Mouse (Mus musculus): ENCODE measurements around the gene Atat1. TPM values are rescaled to one million over a fixed set of nuclear protein-coding genes. Genes with fewer than 3 reads are reported as not detected.

The Atat1 gene
- polyA plus RNA-seq, 1 experiment from 2014 or later = 105 TPM

DNA sequence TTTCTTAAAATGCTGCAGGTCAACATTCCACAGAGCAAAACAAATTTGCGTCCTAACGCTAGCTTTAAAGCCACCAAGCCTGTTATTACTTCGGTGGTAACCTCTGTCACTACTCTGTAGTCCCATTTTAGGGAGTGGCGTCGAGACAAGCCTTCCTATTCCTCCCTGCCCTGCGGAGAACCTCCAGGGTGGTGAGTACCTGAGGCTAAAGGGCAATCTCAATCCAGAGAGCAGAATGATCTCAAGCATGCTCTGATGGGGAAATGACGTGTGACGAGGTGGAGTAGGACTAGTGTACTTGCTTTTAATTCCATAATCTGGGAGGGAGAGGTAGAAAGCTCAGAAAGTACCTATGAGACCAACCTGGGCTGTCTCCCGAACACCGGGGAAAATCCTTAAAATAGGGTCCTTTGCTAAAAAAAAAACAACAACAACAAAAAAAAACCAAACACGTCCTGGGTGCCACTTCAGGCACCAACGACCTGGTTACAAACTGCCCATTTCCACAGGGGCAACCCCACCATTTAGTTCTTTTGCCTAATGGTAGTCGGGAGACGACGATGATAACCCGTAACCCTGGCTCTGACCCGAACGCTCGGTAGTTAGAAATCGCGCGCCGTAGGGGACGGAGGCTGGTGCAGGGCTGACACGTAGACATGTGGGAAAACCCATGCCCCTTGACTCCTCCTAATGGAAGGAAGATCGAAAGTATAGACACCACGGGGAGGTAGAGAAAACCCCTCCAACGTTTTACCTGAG is 5.8 kb upstream of the Atat1 start:
- Histone ChIP-seq H3K4me3 (peak overlapping the region; percentile 83), H3K4me1 (peaks cover 26% of the 10 kb centered on the region), H3K9me3 (no peaks in the 10 kb centered on the region), H3K27me3 (ENCODE audit: poor library complexity, severe bottlenecking) (no peaks in the 10 kb centered on the region), H3K36me3 (replicated peaks) (peaks cover 62% of the 10 kb centered on the region), H3K27ac (peak overlapping the region; percentile 97)
- no peak for DNase-seq (ENCODE audit: extremely low spot score, low spot score)
- WGBS = 3% methylated on average over 28 of the region's 28 CpGs

DNA sequence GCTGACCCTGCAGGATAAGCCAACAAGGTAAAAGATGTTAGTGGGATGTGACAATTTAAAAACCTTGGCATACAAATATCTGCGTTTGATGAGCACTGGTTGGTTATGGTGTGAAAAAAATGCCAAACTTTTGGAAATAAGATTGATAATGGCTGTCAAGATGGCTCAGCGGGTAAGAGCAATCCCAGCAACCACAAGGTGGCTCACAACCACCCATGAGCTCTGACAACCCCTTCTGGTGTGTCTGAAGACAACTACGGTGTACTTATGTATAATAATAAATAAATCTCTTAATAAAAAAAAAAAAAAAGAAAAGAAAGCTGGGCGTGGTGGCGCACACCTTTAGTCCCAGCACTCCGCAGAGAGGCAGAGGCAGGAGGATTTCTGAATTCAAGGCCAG is 5.1 kb upstream of the Atat1 start:
- WGBS = 84% methylated on average over 6 of the region's 6 CpGs

DNA sequence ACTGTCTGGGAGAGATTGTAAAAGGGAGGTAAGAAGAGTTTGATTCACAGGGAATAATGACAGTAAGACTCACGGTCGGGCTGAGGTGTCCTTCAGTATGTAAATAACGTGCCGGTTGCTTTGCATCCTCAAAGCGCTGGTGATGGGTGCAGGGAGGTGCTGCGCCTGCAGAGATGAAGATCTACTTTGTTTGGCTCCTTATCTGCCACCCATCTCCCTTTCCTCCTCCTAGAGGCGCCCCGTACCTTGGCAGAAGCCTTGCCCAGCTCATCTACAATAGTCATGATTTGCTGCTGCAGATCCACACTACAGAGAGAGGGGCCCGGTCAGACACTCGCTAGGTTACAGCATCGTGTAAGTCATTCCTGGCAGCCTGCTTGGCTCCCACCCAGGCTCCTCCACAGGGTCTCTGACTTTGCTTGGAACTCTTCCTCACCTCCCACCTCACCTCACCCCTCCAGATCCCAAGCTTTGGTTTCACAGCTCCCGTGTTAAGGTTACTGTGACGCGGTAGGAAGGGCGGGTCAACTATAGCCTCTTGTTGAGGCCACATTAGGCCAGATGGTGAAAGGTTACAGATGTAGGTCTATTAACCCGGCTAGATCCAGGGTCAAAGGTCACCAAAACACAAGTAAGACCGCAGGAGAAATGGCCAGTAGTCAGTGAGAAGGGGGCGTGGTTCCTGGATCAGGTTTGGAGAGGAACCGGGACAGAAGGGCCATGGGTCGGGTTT is 523 bp downstream of the Atat1 start:
- Histone ChIP-seq H3K9me3 (no peaks in the 10 kb centered on the region), H3K36me3 (replicated peaks) (peaks cover 87% of the 10 kb centered on the region), H3K4me3 (peak overlapping the region; percentile 79), H3K4me1 (peaks cover 20% of the 10 kb centered on the region), H3K27ac (peak overlapping the region; percentile 90), H3K27me3 (ENCODE audit: poor library complexity, severe bottlenecking) (no peaks in the 10 kb centered on the region)
- no peak for DNase-seq (ENCODE audit: extremely low spot score, low spot score)
- WGBS = 34% methylated on average over 20 of the region's 20 CpGs

More for the DNA sequence above, 5.1 kb upstream of the Atat1 start:
- no peak for DNase-seq (ENCODE audit: extremely low spot score, low spot score)
- Histone ChIP-seq H3K36me3 (replicated peaks) (peaks cover 60% of the 10 kb centered on the region), H3K4me3 (peak overlapping the region; percentile 83), H3K4me1 (peaks cover 21% of the 10 kb centered on the region), H3K27ac (no peak overlapping the region), H3K9me3 (no peaks in the 10 kb centered on the region), H3K27me3 (ENCODE audit: poor library complexity, severe bottlenecking) (no peaks in the 10 kb centered on the region)

DNA sequence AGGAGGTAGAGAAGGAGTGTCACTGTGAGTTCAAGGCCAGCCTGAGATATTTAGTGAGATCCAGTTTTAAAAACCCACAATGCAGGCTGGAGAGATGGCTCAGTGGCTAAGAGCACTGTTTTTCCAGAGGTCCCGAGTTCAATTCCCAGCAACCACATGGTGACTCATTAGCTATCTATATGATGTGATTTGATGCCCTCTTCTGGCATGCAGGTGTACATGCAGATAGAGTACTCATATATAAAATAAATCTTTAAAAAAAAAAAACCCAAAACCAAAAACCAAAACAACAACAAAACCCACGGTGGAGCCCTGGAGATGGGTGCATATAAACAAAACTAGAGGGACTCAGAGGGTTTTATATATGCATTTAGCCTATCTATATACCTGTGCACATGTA is 2.3 kb downstream of the Atat1 start:
- Histone ChIP-seq H3K36me3 (replicated peaks) (peaks cover 86% of the 10 kb centered on the region), H3K9me3 (no peaks in the 10 kb centered on the region), H3K27me3 (ENCODE audit: poor library complexity, severe bottlenecking) (no peaks in the 10 kb centered on the region), H3K27ac (no peak overlapping the region), H3K4me1 (peaks cover 20% of the 10 kb centered on the region), H3K4me3 (no peak overlapping the region)
- no peak for DNase-seq (ENCODE audit: extremely low spot score, low spot score)
- WGBS = 86% methylated on average over 2 of the region's 2 CpGs

DNA sequence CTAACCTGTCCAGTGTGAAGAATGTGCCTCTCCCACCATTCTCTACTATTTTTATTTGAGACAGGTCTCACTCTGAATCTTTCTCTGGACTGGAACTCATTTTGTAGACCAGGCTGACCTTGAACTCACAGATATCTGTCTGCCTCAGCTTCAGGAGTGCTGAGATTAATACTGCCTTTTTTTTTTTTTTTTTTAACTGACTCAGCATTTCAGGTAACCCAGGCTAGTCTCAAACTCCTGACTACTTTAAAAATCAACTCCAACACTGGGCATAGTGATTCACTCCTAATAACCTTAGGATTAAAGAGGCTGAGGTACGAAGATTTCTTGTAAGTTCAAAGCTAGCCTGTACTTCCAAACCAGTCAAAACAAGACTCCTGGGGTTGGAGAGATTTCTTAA is 4.3 kb downstream of the Atat1 start:
- 94% methylated on average over 1 of the region's 1 CpGs for WGBS
- H3K27ac ChIP-seq = no peak overlapping the region
- no peak overlapping the region for H3K4me3 ChIP-seq
- DNase-seq (ENCODE audit: extremely low spot score, low spot score) = no peak
- H3K4me1 ChIP-seq = peaks cover 20% of the 10 kb centered on the region
- no peaks in the 10 kb centered on the region for H3K27me3 ChIP-seq (ENCODE audit: poor library complexity, severe bottlenecking)
- no peaks in the 10 kb centered on the region for H3K9me3 ChIP-seq
- peaks cover 87% of the 10 kb centered on the region for H3K36me3 ChIP-seq (replicated peaks)

DNA sequence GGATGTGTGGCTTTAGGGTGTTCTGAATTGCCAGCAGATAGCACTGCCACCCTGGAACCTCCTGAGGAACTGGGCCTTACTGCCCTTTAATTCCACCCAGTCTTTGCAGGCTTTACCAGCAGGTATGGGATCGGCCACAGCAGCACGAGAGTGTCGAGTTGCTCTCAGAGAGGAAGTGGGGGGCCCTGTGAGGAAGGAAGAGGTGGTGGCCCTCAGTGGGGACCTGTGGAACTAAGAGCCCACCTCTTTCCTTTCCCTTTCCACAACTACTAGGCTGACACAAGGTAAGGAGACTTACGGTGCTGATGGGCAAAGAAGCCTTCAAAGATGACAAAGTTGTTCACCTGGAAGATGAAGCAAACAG is 5.9 kb downstream of the Atat1 start:
- Histone ChIP-seq H3K27me3 (ENCODE audit: poor library complexity, severe bottlenecking) (no peaks in the 10 kb centered on the region), H3K9me3 (no peaks in the 10 kb centered on the region), H3K4me3 (no peak overlapping the region), H3K36me3 (replicated peaks) (peaks cover 97% of the 10 kb centered on the region), H3K4me1 (peaks cover 8% of the 10 kb centered on the region), H3K27ac (no peak overlapping the region)
- no peak for DNase-seq (ENCODE audit: extremely low spot score, low spot score)
- 88% methylated on average over 4 of the region's 4 CpGs for WGBS

DNA sequence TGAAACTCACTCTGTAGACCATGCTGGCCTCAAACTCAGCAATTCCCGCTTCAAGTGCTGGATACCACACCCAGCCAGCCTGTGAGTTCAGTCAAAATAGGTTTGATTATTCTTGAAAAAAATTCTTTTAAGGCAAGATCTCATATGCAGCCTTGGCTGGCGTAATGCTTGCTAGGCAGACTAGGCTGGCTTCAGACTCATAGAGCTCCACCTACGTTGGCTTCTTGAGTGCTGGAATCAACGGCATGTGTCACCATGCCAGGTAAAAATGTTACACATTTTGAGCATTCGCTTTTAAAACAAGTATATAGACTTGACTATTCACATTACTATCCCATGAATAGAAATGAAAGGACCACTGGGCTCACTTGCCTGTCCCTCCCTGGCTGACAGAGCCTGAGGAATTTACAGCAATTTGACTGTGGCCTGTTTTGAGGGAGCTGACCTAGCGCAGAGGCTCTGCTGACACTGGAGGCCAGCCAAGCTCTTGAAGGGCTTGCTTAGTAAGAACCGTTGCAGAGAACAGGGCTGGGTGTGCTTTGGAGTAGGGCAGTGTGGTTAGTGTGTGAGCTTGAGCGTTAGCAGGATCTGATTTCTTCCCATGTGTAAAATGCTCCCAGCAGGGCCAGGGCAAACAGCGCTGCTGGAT is 6.4 kb downstream of the Atat1 start:
- peaks cover 96% of the 10 kb centered on the region for H3K36me3 ChIP-seq (replicated peaks)

DNA sequence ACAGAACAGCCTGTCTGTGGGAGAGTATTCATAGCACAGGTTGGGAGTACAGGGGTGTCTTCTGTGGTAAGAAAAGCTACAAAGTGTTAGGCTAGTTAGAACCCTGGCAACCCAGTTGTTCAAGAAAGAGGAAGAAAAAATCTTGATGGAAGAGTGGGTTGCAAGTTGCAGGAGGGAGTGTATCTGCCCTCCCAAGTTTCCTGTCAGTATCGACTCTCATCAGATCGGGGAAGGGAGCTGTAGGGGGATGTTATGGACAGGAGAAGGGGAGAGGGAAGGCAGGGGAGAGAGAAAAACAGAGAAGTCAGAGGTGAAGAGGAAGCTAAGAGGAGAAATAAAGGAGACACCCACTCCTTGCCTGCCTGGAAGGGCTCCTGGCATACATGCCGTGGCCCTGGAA is 9.2 kb downstream of the Atat1 start:
- Histone ChIP-seq H3K27me3 (ENCODE audit: poor library complexity, severe bottlenecking) (no peaks in the 10 kb centered on the region), H3K27ac (no peak overlapping the region), H3K4me1 (peaks cover 23% of the 10 kb centered on the region), H3K36me3 (replicated peaks) (peaks cover 78% of the 10 kb centered on the region), H3K9me3 (no peaks in the 10 kb centered on the region), H3K4me3 (no peak overlapping the region)
- DNase-seq (ENCODE audit: extremely low spot score, low spot score) = no peak
- 92% methylated on average over 3 of the region's 3 CpGs for WGBS

More for the DNA sequence above, 6.4 kb downstream of the Atat1 start:
- no peaks in the 10 kb centered on the region for H3K9me3 ChIP-seq
- H3K4me1 ChIP-seq = peaks cover 3% of the 10 kb centered on the region
- WGBS = 97% methylated on average over 9 of the region's 9 CpGs
- no peak overlapping the region for H3K27ac ChIP-seq
- no peaks in the 10 kb centered on the region for H3K27me3 ChIP-seq (ENCODE audit: poor library complexity, severe bottlenecking)
- H3K4me3 ChIP-seq = no peak overlapping the region
- DNase-seq (ENCODE audit: extremely low spot score, low spot score) = no peak

DNA sequence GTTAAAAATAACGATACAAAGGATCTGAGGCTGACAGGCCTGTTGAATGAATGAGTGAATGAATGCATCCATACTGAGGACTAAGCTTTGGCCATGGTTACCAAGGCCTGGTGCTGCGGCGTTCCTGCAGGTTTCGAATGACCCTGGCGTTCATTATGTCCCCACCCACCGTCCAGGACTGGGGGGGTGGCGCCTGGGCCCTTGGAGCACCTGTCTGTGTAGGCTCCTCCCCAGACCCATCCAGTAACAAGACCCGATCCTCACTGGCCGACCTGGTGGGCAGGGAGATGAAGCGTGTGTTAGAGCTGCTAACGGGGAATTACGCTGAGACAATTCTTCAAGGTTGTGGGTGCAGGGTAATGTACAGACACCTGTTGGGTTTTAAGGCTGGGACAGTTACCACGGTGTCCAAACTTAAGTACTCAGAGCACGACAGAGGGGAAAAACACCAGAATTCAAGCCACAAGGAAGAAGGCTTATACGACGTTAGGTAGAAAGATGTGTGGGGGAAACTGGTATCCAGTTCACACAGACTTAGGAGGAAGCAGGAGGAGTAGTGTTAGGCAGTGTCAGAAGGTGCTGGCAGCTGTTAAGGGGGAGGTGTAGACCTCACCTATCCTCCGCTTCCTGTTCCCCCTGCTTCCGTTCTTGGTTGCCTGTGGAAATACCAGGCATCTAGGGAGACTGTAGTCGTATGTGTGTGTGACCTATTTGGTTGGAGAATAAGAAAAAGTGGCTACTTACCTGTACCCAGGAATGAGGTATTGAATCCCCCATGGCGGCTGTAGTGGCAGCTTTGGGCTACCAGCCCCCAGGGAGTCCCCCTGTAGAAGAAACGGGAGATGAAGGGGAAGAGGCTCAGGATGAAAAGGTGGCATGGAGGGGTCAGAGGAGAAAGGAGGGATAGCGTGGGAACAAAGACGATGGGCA is 12.0 kb downstream of the Atat1 start:
- H3K27me3 ChIP-seq (ENCODE audit: poor library complexity, severe bottlenecking) = no peaks in the 10 kb centered on the region
- DNase-seq (ENCODE audit: extremely low spot score, low spot score) = no peak
- peaks cover 75% of the 10 kb centered on the region for H3K36me3 ChIP-seq (replicated peaks)
- H3K9me3 ChIP-seq = no peaks in the 10 kb centered on the region
- H3K4me1 ChIP-seq = peaks cover 27% of the 10 kb centered on the region
- H3K27ac ChIP-seq = peak overlapping the region; percentile 98
- 43% methylated on average over 23 of the region's 23 CpGs for WGBS
- peak overlapping the region; percentile 81 for H3K4me3 ChIP-seq

DNA sequence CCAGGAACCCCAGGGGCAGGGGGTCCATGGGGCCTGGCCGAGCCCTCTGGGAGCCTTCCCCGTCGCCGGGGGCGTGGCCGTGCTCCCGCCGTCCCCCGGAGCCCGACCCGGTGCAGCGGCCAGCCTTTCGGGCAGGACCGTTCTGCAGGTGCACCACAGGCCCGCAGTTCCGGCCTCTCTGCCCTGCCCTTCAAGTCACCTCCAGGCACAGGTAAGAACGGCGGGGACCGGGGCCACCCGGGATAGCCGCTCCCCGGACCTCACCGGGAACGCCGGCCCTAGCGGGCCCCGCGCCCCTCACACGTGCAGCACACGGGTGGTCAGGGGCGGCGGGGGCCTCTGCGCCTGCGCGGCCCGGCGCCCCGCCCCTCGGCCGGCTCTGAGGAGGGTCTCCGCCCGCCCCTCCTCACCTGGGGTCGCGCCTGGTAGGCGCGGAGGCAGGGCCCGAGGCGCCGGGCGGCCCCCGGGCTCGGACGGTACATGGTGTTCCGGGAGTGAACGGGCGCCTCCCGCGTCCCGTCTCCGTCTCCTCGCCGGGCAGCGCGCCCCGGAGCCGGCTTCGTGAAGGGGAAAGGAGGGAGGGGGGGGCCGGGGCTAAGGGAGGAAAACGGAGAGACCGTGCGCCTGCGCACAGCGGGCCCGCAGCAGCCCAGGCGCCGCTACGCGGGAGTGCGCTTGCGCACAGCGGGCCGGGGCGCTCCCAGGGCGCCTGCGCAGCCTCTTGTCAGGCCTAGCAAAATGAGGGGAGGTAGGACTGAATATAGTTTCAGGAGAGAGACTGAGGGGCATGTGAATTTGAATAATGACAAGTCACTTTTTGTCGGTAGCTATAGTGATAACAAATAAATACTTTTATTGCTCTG is 12.9 kb downstream of the Atat1 start, which contains the start of gene 2310061I04Rik:
TSS of gene 2310061I04Rik (minus strand) at position 651 of the 863 bp plus-strand sequence.
- DNase-seq (ENCODE audit: extremely low spot score, low spot score) = peak; percentile 87
- peaks cover 27% of the 10 kb centered on the region for H3K4me1 ChIP-seq
- under 1% methylated on average over 86 of the region's 86 CpGs for WGBS
- H3K27ac ChIP-seq = peak within 1 kb of the TSS; percentile 98
- peak within 1 kb of the TSS; percentile 81 for H3K4me3 ChIP-seq
- H3K27me3 ChIP-seq (ENCODE audit: poor library complexity, severe bottlenecking) = no peaks in the 10 kb centered on the region
- H3K9me3 ChIP-seq = no peaks in the 10 kb centered on the region
- H3K36me3 ChIP-seq (replicated peaks) = peaks cover 75% of the 10 kb centered on the region

DNA sequence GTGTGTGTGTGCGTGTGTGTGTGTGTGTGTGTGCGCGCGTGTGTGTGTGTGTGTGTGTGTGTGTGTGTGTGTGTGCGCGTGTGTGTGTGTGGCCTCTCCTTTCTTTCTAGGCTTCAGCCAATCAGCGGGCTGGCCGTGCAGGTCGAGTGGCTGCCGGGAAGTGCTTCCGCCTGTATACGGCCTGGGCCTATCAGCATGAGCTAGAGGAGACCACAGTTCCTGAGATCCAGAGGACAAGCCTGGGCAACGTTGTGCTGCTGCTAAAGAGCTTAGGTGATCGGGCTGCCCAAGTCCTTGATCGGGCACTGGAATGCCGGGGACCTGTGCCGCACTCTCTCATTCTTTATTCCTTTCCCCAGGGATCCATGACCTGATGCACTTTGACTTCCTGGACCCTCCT is 22.1 kb downstream of the Atat1 start:
- H3K36me3 ChIP-seq (replicated peaks) = peaks cover 100% of the 10 kb centered on the region
- H3K4me3 ChIP-seq = no peak overlapping the region; the same call in 1 of the 2 replicates
- no peaks in the 10 kb centered on the region for H3K9me3 ChIP-seq
- no peaks in the 10 kb centered on the region for H3K27me3 ChIP-seq (ENCODE audit: poor library complexity, severe bottlenecking)
- H3K4me1 ChIP-seq = no peaks in the 10 kb centered on the region
- no peak overlapping the region for H3K27ac ChIP-seq
- DNase-seq (ENCODE audit: extremely low spot score, low spot score) = no peak
- 73% methylated on average over 14 of the region's 17 CpGs for WGBS
